Mouse (Mus musculus) adrenal gland, postnatal 25 days (tissue): ENCODE results near the gene Ascl4. TPM values are rescaled to one million over a fixed set of nuclear protein-coding genes. Genes with fewer than 3 reads are reported as not detected.
A peak's percentile ranks its signal among the peaks of the same experiment; 100 is the strongest.

ENCODE experiments used
- DNase-seq: peaks from one replicate; pipeline ENCODE4 v3.0.0; 2021; ENCODE audit warnings: mixed read lengths
- long read RNA-seq: library from polyadenylated mRNA; stranded (forward); transcript quantifications from one replicate; pipeline ENCODE4 v2.0.0, GENCODE M21; 2021
- total RNA-seq: library from RNA; stranded (reverse); gene quantifications from 2 replicates; pipeline ENCODE4 v1.2.3, GENCODE M21; 2021

Gene Ascl4
- total RNA-seq: not detected in 2 replicates
- long read RNA-seq: 0 reads

DNA sequence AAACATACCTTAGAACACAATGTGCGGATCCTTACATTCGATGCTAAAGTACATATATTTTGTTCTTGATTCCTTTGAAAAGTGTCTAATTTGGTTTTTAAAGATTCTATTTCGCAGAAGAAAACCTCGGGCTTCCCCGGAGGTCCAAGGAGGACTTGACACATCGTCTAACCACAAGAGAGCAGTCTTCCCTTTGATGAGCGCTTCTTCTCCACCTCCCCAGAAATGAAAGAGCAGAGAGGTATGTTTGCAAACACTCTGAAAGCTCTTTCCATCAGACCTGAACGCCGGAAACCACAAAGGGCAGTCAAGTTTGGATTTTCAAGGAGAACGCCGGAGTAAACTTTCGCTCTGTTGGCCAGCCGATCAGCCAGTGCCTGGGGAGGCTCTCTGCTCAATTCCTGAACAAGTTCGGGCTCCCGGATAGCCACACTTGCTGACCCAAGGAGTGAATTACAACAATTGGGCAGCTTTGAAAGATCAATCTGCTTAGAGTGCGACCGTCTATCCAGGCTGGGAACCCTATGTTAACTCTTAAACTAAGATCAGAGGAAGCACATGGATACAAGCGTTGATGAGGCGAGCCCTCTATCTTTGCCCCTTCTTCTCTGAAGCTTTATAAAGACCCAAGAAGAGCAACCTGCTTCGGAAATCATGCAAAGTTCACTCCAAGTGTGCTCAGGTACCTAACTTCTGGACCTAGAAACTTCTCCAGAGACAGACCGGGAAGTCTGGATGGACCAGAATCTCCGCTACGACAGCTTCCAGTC, at the start of gene Ascl4:
TSS of gene Ascl4 (plus strand) at position 6 of the 770 bp plus-strand sequence.
- no peak for DNase-seq

DNA sequence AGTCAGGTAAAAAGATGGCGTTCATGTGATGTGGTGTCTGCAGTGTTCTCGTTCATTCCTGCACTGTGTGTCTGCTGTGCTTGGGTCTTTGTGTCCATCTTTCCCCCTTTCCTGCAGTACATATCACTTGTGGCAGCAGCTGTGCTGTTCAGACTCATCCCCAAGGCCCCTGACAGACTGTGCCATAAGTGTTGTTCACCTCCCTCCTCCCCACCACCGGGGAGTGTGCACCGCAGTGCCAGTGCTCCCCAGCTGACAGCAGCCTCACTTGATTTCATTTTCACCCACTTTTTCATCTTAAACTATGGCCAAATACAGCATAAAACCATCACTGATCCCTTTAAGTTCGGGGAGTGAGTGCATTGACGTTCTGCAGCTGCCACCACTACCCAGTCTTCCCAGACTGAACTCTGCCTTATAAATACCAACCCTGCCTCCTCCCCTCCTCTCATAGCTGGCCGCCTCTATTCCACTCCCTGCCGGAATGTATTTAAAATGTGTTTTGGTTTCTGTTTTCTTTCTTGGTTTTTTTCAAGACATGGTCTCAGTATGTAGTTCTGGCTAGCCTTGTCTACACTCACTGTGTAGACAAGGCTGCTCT, 47.5 kb upstream of the Ascl4 start:
- DNase-seq: no peak

DNA sequence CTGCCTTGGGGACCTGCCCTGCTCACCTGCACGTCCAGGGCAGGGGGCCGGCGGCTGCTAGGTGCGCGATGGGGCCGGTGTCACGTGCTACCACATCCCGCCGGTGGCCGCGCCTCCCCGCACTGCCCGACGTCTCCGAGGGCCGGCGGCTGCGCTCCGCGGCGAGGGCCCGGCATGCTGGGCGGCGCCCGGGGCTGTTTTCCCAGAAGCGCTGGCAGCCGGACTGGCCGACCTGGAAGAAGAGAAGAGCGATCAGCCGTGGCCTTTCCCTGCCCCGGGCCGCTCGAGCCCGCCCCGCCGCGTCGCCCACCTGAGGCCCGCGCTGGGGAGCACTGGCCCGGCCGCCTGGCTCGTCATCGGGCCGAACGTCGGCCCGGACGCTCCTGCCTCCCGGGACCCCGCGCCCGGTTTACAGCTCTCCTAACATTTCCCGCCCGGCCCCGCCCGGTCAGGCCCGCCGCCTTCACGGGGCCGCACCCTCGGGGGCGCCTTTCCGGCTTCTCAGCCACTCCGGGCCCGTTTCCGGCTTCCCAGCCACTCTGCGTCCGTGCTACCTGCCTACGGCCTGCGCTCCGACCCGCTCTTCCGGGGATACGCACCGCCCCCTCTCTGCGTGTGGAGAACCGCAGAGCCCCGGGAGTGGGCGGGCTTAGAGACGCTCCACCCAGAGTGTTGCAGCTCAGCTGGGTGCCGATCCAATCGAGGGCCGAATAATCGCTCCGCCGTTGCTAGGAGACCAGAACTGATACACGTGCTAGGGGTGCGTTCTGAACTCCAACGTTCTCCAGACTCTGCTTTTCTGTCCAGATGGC, 10.8 kb upstream of the Ascl4 start, which contains the start of gene Prdm4:
TSS of gene Prdm4 (minus strand) at position 645 of the 812 bp plus-strand sequence.
- peak; percentile 96 for DNase-seq

DNA sequence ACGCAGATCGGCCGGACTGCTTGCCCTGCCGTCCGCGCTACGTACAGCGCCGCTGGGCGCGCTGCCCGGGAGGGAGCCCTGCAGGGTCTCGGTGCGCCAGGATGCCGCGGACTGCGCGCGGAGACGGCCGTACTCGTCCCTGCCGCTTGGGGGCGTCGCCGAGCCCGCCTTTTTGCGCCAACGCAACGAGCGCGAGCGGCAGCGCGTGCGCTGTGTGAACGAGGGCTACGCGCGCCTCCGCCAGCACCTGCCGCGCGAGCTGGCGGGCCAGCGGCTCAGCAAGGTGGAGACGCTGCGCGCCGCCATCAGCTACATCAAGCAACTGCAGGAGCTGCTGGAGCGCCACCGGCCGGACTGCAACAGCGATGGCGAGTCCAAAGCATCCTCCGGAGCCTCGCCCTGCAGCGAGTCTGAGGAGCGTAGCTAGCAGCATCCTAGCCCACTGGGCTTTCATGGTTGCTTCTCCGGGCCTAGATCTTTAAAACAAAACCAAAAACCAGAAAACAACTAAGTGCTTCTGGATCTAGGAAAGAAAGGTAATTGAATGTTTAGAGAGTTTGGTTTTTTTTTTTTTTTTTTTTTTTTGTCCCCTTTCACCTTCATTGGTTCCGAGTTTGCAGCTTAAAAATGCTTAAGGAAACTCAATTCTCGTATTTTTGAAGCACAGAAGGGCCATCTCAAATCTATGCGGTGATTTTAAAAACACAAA, 1.2 kb downstream of the Ascl4 start:
- DNase-seq: peak; percentile 65

DNA sequence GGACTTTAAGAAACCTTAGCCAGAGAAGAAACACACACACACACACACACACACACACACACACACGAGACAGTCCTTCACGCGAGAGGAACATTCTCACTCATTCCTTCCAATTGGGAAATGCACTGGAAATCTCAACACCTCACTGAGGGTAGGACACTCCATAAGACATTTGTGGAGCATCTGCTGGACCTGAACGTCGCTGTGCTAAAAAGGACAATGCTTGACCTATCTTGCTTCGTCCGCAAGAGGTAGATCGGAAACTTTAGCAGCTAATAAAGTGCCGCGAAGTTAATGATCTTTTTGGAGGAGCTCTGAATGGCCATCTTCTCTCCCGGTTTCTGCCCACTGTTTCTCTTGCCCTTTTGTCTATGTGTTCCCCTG, 1.7 kb downstream of the Ascl4 start:
- DNase-seq: no peak

DNA sequence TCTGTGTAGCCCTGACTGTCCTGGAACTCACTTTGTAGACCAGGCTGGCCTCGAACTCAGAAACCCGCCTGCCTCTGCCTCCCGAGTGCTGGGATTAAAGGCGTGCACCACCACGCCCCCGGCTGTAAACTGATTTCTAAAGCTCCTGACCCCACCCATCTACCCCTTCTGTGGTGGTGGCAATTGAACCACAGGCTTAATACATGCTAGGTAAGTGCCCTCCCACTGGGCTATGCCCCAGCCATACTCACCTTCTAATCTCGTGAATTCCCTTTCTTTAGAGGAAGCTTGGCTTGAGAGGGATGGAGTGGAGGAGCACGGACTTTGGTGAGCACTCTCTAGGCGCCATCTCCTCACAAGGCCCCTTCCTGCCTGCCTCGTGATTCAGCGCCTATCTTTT, 2.5 kb downstream of the Ascl4 start:
- DNase-seq: no peak

DNA sequence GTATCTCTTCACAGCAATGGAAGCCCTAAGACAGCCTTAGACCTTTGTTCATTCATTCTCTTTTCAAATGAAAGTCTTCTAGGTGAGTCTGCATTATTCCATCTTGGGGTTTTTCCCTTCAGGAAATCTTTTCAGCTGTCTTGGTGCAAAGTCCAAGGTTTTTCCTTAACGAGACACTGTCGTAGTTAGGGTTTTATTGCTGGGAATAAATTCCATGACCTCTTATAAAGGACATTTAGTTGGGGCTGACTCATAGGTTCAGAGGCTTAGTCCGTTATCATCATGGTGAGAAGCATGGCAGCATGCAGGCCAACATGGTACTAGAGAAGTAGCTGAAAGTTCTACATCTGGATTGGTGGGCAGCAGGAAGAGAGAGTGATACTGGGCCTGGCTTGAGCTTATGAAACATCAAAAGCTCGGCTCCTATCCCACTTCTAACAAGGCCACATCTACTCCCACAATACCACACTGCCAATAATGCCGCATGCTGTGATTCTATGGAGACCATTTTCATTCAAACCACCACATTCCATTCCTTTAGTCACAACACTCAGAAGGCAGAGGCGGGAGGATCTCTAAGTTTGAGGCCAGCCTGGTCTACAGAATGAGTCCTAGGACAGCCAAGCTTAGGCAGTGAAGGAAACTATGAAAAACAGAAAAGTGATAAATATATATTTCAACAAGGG, 8.9 kb downstream of the Ascl4 start:
- no peak for DNase-seq

DNA sequence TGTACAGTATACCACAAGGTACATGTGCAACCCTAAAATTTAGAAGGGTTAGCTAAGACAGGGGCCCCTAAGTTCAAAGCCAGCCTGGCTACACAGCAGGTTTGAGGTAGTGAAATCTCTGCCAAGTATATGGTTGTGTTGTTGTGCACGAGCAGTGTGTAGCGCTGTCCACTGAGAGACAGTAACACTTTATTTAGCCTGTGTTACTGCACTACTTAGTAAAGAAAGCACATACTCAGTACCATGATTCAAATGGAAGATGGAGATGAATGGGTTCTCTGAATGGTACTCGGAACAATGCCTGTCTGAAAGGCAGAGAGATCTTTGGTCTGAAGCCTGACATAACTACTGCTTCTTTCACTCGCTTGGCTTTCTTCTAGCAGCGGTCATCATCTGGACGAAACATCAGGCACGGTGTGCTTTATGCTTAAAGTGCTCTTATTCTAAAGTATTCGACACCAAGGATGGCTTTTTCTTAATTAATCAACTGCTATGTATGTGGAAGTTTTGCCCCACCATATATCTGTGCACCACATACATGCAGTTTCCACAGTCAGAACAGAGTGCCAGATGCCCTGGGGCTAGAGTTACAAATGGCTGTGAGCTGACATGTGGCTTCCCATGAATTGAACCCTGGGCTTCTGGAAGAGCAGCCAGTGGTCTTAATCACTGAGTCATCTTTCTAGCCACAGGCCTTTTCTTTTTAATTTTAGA, 21.2 kb downstream of the Ascl4 start:
- no peak for DNase-seq

DNA sequence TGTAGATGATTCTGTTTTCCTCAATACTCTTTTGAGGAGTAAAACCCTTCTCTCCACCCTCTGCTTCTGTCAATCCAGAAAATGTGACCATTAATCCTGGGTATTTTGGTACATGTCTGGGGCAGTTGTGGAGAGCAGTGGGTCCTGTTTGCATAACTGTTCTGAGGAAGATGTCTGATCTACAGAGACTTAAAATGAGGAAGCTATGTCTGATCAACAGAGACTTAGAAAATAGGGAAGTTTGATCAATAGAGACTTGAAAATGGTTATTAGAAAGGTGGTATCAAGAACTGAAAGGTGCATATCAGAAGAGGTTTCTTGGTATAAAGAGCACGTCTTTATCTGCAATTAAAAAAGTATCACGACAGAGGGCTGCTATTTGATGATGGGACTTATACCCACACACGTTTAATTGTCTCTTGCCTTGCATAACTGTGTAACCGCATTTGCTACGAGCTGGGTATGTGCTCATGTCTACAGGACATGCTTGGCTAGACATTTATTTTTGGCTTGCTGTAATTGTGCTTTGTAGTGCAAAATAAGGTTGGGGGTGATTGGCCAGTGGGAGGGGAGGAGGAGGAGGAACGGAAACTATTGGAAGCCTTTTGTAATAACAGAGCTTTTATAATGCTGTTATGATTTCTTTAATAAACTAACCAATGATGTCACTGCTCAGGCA, 24.4 kb downstream of the Ascl4 start:
- no peak for DNase-seq

DNA sequence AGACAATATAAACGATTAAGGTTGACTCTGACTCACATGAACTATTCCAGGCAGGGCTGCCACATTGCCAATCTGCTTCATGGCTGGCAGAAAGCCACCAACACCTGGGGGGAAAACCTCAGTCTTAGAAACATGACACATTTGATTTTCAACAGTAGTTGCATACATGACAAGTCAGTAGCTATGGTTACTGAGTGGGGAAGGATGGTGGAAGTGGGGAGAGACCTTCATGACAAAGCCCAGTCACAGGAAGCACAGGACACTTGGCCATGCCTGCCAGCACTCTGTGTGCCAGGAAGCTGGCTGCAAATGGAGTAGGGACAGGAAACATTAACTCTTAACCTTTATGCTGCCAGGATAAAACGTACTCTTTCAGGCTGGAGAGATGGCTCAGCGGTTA, 25.9 kb downstream of the Ascl4 start:
- DNase-seq: peak; percentile 2

DNA sequence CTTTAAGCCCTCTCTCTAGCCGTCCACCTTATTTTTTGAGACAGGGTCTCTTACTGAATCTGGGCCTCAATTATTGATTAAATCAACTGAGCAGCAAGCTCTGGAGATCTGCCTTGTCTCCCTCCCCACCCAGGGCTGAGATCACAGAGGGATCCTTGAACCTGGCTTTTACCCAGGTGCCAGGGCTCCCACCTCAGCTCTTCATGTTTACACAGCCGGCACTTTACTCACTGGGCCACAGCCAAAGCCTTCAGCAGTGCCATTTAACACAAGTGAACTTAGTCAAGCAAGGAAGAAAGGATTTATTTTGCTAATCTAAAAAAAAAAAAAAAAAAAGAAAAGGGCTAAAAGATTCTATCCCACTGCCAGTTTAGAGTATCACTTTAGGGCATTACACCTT, 26.9 kb downstream of the Ascl4 start:
- DNase-seq: no peak

DNA sequence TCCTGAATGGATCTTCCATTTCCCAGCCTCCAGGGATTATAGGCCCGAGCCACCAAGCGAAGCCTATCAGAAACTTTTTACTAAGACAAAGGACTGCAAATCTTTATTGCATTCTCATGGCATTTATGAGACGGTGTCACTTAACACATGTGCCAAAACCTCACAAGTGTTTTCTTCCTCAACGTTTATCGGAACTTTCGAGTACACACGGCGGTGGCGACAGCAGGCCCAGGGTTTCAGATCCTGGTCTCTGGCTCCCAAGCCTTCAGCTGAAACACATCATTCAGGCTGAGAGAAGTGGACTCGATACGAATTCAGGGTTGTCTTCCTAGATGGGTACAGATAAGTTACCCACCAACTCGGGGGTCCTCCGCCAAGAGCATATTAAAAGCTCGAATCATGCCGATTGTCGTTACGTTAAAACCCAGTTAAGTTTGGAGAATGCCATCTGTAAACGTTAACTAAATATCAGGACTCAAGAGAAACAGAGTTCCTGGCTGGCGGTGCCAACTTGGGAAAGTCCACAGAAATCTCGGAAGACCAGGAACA, 29.5 kb downstream of the Ascl4 start:
- DNase-seq: no peak

DNA sequence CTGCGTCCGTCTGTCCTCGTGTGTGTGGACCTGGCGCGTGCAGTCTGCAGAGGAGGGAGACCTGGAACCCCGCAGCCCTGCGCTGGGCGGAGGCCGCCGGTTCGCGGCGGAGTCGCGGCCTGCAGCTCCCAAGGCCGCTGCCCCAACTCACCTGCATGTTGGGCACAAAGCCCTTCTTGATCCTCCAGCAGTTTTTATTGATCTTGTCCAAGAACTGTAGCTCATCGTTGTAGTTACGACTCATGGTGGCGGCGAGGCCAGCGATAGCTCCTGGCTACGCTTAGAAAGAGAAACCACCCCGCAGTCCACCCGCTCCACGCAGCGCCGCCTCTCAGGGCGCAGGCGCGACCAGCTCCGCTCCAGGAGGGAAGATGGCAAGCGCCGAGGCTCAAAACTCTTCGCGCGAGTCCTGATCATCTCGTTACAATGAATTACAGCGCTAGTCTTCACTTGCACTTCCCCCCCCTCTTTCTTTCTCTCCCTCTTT, 30.0 kb downstream of the Ascl4 start, which contains the start of gene Rtcb:
TSS of gene Rtcb (minus strand) at position 360 of the 487 bp plus-strand sequence.
- peak; percentile 98 for DNase-seq

DNA sequence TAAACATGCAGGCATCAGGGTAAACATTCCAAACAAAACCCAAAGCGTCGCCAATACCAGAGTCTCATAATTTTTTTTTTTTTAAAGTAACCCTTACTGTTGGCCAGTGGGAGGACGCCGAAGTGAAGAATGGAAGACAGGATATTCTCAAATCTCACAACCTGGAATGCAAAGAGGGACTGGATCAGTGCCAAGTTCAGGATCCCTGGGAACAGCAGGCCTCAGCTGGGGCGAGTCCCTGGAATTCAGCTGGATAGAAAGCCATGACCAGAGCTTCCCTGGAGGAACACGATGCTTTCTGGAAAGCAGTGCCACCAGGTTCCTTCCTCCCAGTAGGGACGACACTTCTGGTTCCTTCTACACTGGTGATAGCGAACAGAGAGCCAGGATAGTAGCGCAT, 35.4 kb downstream of the Ascl4 start:
- DNase-seq: no peak

DNA sequence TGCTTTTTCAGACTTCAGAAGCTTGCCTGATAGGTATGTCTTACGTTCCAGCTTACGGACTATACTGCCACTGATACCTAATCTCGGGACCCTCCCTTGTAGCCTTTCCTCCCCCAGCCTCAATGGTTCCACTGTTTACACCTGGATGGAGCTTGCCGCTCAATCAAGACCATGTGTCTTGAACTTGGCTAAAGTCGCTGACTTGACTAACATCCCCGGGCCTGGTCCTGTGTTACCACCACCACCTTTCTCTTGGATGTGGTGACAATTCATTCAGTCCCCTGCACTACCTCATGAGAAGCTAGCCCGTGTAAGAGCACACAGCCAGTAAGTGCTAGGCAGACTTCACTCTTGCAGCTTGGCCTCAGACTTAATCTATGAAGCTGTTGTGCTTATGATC, 36.8 kb downstream of the Ascl4 start:
- DNase-seq: no peak

DNA sequence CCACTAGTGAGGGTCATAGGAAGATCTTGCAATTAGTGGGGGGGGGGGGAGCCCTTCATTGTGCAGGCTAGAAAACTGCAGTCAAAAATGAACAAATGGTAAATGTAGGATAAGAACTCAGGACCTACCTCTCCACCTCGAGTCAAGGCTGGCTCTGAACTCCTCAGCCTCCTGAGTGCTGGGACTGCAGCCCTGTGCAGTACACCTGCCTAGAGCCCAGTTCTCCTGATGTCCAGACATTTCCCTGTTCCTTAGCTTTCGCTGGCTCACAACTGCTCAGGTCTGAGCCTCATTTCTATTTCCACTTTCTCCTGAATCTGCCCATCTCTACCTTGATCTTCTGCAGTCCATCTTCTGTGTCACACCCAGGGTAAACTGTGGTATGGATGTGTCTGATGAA, 39.0 kb downstream of the Ascl4 start:
- DNase-seq: no peak

DNA sequence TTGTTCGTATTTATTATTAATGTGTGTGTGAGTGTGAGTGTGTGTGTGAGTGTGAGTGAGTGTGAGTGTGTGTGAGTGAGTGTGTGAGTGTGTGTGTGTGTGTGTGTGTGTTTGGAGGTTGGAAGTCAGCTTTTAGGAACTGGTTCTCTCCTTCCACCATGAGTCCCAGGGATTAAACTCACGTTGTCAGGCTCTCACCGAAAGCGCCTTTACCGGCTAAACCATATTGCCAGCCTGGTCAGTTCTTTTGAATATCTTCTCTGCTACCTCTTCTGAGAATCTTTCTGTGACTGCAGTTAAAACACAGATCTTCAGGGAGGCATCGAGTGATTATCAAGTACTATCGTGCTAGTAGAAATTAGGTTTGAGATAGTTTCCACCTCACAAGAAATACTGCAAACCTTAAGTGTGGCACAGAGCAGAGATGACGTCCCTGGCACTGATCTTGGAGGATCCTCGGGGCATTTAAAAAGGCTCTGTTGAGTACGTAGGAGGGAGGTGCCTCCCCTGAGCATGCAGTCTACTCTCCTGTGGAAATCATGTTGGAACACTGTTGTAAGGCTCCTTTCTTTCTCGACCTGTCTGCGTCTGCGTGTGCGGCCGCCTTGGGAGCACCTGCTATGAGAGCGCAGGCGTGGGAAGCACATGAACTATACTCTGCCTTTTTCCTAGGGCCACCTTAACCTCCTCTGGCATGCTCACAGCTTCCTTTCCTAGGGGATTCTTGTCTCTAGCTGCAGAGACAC, 40.1 kb downstream of the Ascl4 start:
- DNase-seq: no peak

DNA sequence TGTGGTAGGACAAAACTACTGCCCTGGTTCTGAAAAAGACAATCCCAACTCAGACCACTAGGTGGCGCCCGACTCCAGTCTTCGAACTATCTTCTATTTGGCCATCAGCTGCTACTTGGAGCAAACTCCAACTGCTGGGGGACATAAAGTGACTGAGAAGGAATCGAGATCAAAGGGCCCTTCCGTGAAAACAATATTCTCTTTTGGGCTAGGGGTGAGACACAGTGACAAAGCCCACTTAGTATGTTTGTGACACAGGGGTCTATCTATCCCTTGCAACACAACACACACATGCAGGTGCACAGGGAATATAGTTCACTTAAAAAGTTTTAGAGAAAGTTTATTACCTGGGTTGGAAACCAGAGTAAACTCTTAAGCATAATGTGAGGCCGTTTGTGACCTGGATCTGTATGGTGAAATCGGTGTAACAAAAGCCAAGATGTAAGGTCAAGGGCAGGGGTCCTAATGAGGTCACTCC, 40.7 kb downstream of the Ascl4 start:
- DNase-seq: peak; percentile 84

DNA sequence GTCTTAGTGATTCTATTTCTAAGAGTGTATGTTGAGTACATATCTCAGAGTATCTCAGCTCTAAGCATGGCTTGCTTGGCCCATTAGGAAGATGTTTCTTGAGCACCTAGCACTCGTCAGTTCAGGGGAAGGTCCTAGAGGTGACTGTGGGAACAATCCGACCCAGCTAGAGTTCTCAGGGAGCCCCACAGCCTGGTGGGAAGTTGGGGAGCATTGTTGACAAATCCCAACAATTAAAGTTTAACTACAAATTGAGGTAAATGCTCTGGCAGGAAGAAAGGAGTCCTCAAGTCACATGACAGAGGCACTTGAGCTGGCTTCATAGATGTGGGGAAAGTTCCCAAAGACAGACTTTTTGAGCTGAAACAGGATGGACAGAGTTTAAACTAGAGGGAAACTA, 41.2 kb downstream of the Ascl4 start:
- DNase-seq: no peak
